Mouse (Mus musculus) brown adipose tissue, adult 24 weeks (tissue): ENCODE measurements around the gene Mpst. TPM values are rescaled to one million over a fixed set of nuclear protein-coding genes. Genes with fewer than 3 reads are reported as not detected.
A peak's percentile ranks its signal among the peaks of the same experiment; 100 is the strongest.

Experiments
- H3K27ac ChIP-seq: fragments of 200-500 bp; replicated peaks from 2 replicates; pipeline ENCODE4 v1.5.1; 2012; ENCODE audit warnings: low read depth, mild to moderate bottlenecking, low read length
- H3K4me1 ChIP-seq: fragments of 200-500 bp; 2 replicates; pipeline ENCODE4 v1.6.1; 2012; ENCODE audit warnings: low read length, mixed read lengths; ENCODE audit not compliant: control insufficient read depth, insufficient read depth, insufficient read length
- H3K4me3 ChIP-seq: fragments of 200-500 bp; 2 replicates; pipeline ENCODE4 v1.5.1; 2012; ENCODE audit warnings: low read depth, mild to moderate bottlenecking, low read length, moderate library complexity; ENCODE audit not compliant: insufficient read depth
- polyA plus RNA-seq: library from polyadenylated mRNA; stranded (reverse); fragments of >200 nt; gene quantifications from 2 replicates; pipeline ENCODE4 v1.2.4, GENCODE M21; 2012; ENCODE audit not compliant: missing spikeins, insufficient read depth, insufficient read length

Gene Mpst
- 22.1 and 26.4 TPM in 2 replicates for polyA plus RNA-seq

- Histone ChIP-seq H3K27ac (peak within 1 kb of the TSS; percentile 96), H3K4me3 (peak within 1 kb of the TSS; percentile 84), H3K4me1 (peaks cover 26% of the 10 kb centered on the region)
These were observed at the start of gene Mpst for GRCm38 (mm10) chr15:78406293-78406934. Mpst (plus strand) TSS chr15:78406416.

DNA sequence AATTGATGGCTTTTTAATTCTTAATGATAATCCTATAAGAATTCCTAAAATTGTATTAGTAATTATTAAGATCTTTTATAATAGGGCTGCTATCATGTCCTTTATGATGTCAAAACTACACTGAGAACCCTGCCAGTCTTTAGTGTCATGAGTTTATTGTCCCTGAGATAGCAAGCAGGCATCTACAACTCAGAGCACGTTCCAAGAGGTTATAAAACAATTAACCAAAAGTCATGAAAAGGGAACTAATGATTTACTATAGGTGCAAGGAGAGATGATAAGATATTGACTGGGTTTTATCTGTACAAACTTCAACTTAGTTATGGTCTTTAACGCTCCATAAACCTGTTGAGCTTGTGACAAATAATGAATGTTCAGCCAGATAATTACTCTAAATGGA is 40.3 kb upstream of the Mpst start:
- H3K4me1 ChIP-seq, result no peaks in the 10 kb centered on the region
- H3K27ac ChIP-seq, result no peak overlapping the region
- no peak overlapping the region for H3K4me3 ChIP-seq

DNA sequence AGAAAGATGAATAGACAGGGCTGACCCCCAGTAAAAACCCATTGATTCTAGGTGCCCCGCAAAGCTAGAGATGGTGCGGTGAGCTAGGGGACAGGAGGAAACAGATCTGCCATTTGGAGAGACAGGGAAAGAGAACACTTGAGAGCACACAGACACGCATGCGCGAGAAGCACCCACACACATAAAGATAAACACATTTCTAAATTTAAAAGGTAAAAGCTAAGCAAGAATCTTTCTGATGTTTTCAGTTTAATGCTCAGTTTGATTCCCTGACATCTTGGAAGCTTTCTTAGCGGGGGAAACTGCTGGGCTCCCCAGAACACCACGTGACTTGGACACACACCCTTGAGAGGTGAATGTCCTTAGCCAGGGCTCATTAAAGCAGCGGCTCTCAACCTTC is 39.3 kb upstream of the Mpst start:
- no peak overlapping the region for H3K27ac ChIP-seq
- no peaks in the 10 kb centered on the region for H3K4me1 ChIP-seq
- H3K4me3 ChIP-seq, result no peak overlapping the region

- Histone ChIP-seq H3K4me3 (no peak overlapping the region), H3K4me1 (no peaks in the 10 kb centered on the region), H3K27ac (no peak overlapping the region)
These were observed 38.4 kb upstream of the Mpst start for GRCm38 (mm10) chr15:78367811-78368210.

- no peaks in the 10 kb centered on the region for H3K4me1 ChIP-seq
- H3K4me3 ChIP-seq, result no peak overlapping the region
- H3K27ac ChIP-seq, result no peak overlapping the region
These were observed 37.3 kb upstream of the Mpst start for GRCm38 (mm10) chr15:78368926-78369346.

GRCm38 (mm10) chr15:78369641-78370040 is 36.6 kb upstream of the Mpst start:
- Histone ChIP-seq H3K4me1 (no peaks in the 10 kb centered on the region), H3K4me3 (no peak overlapping the region), H3K27ac (no peak overlapping the region)

GRCm38 (mm10) chr15:78372796-78373195 is 33.4 kb upstream of the Mpst start:
- H3K4me1 ChIP-seq, result no peaks in the 10 kb centered on the region
- H3K27ac ChIP-seq, result no peak overlapping the region
- H3K4me3 ChIP-seq, result no peak overlapping the region

- Histone ChIP-seq H3K4me1 (no peaks in the 10 kb centered on the region; the same call in 1 of the 2 replicates), H3K27ac (no peak overlapping the region), H3K4me3 (no peak overlapping the region)
These were observed 32.0 kb upstream of the Mpst start for GRCm38 (mm10) chr15:78374204-78374603.

- no peak overlapping the region for H3K4me3 ChIP-seq
- H3K27ac ChIP-seq, result no peak overlapping the region
- H3K4me1 ChIP-seq, result no peaks in the 10 kb centered on the region; the same call in 1 of the 2 replicates
These were observed 28.4 kb upstream of the Mpst start for GRCm38 (mm10) chr15:78377859-78378258.

DNA sequence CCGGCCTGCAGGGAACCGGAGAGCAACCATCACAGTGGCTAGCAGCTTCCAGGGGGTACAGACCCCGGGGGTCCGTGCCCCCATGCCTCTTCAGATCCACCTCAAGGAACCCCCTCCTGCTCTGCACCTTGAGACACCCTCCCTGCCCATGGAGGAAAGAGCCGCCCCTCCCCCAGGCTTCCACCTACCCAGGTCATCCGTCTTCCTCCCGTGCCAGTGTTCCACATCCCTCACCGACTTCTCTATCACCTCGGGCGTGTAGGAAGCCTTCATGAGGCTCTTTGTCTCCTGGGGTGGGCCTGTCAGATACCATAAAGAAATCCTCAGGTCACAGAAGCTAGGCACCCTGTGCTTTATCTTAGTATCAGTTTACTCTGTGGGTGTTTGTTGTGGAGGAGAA is 27.7 kb upstream of the Mpst start:
- Histone ChIP-seq H3K4me1 (no peaks in the 10 kb centered on the region; the same call in 1 of the 2 replicates), H3K4me3 (no peak overlapping the region), H3K27ac (no peak overlapping the region)

DNA sequence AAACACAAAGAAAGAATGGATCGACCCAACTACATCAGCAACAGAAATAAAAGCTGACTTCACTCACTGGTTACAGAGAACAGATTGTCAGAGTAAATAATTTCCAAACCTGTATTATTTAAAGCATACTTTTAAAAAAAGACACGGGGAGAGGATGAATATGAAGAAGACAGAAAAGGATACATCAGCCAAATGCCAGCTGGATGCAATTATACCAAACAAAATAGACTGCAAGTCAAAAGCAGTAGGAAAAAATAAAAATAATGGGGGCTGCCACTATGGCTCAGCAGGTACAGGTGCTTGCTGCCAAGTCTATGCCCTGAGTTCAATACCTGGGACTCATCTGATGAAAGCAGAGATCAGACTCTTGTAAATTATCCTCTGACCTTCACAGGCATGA is 26.0 kb upstream of the Mpst start:
- Histone ChIP-seq H3K27ac (no peak overlapping the region), H3K4me1 (peaks cover 3% of the 10 kb centered on the region; the same call in 1 of the 2 replicates), H3K4me3 (no peak overlapping the region)

GRCm38 (mm10) chr15:78380741-78381140 is 25.5 kb upstream of the Mpst start:
- Histone ChIP-seq H3K4me1 (peaks cover 3% of the 10 kb centered on the region; the same call in 1 of the 2 replicates), H3K27ac (no peak overlapping the region), H3K4me3 (no peak overlapping the region)

DNA sequence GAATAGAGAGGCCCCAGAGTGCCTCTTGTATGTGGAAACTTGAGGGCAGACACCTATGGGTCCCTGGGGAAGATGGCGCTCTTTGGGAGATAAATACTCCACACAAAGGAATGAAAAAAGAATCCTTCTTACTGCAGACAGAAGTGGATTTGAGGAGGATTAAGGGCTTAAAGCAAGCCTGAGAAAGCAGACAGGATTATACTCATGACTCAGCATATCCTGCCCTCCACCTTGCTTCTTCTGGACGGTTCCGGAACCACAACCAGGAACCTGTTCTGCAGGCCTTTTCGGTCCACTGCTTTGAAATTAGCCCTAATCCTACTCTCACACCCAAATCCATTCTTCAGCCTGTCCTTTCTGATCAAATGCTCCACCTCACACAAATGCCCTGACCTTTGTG is 24.1 kb upstream of the Mpst start:
- Histone ChIP-seq H3K4me3 (no peak overlapping the region), H3K4me1 (peaks cover 3% of the 10 kb centered on the region; the same call in 1 of the 2 replicates), H3K27ac (no peak overlapping the region)

DNA sequence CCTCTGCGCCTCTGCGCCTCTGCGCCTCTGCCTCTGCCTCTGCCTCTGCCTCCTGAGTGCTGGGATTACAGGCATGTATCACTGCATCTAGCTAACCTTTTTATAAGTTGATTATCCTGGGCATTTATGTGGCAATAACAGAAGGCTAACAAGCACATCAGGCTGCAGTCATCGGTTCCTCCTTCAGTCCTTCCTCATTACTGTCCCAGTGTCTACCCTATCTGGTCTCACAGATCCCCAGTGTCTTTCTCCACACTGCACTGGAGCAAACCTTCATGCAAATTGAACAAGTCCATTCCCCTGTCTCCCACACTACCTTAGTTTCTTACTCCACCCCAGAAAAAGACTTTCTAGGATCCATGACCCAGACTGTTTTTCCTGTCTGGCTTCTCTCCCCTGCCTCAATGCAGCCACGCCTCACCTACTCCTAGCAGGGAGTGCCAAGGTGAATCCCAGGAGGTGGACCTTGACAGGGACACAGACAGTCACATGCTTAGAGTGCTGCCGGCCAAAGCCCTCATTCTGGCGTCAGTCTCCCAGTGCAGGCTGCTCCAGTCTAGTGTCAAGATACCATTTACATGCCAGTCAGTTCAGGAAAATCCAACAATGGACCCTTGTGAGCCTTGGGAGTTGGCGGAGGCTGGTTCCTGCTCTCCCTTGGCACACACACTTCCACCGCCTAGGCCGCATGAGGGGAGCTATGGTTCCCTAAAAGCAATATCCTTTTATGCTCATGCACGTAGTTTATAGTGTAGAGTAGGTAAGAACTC is 22.6 kb upstream of the Mpst start:
- Histone ChIP-seq H3K27ac (no peak overlapping the region), H3K4me3 (no peak overlapping the region), H3K4me1 (0 out of 2 replicates have a peak, but pooled peaks cover 3% of the 10 kb centered on the region)

GRCm38 (mm10) chr15:78384220-78385116 is 21.7 kb upstream of the Mpst start:
- no peak overlapping the region for H3K4me3 ChIP-seq
- H3K27ac ChIP-seq, result no peak overlapping the region
- H3K4me1 ChIP-seq, result 0 out of 2 replicates have a peak, but pooled peaks cover 3% of the 10 kb centered on the region
